Mouse (Mus musculus): ENCODE results near the gene Erc2. TPM values are rescaled to one million over a fixed set of nuclear protein-coding genes. Genes with fewer than 3 reads are reported as not detected.

Gene Erc2
- polyA plus RNA-seq, 1 experiment from 2014 or later, result 7.3 TPM

GRCm38 (mm10) chr14:28072561-28072960, 450.3 kb downstream of the Erc2 start:
- no peak overlapping the region for H3K9ac ChIP-seq (ENCODE audit: low read depth, low read length)
- no peaks in the 10 kb centered on the region for H3K27me3 ChIP-seq (ENCODE audit: control insufficient read depth, insufficient read depth, low read length)
- no peak for ATAC-seq (ENCODE audit: low FRiP score, low TSS enrichment)
- H3K4me1 ChIP-seq (ENCODE audit: control insufficient read depth, insufficient read depth, low read length), result no peaks in the 10 kb centered on the region
- no peaks in the 10 kb centered on the region for H3K36me3 ChIP-seq (ENCODE audit: control insufficient read depth, insufficient read depth, low read length)
- 70% methylated on average over 3 of the region's 3 CpGs for WGBS
- no peak overlapping the region for H3K4me2 ChIP-seq (replicated peaks; ENCODE audit: low read depth, low read length)
- H3K4me3 ChIP-seq (ENCODE audit: low read length), result no peak overlapping the region
- H3K9me3 ChIP-seq (ENCODE audit: control insufficient read depth, low read length), result no peaks in the 10 kb centered on the region
- no peak overlapping the region for H3K27ac ChIP-seq (ENCODE audit: low read depth, low read length)

GRCm38 (mm10) chr14:28089636-28090443, 467.6 kb downstream of the Erc2 start:
- Histone ChIP-seq H3K9me3 (ENCODE audit: control insufficient read depth, low read length) (no peaks in the 10 kb centered on the region), H3K9ac (ENCODE audit: low read depth, low read length) (no peak overlapping the region), H3K27me3 (ENCODE audit: control insufficient read depth, insufficient read depth, low read length) (no peaks in the 10 kb centered on the region), H3K27ac (ENCODE audit: low read depth, low read length) (no peak overlapping the region), H3K4me2 (replicated peaks; ENCODE audit: low read depth, low read length) (no peak overlapping the region), H3K4me3 (ENCODE audit: low read length) (no peak overlapping the region), H3K36me3 (ENCODE audit: control insufficient read depth, insufficient read depth, low read length) (no peaks in the 10 kb centered on the region), H3K4me1 (ENCODE audit: control insufficient read depth, insufficient read depth, low read length) (no peaks in the 10 kb centered on the region)
- WGBS, result 29% methylated on average over 8 of the region's 8 CpGs
- ATAC-seq (ENCODE audit: low FRiP score, low TSS enrichment), result peak; percentile 71

DNA sequence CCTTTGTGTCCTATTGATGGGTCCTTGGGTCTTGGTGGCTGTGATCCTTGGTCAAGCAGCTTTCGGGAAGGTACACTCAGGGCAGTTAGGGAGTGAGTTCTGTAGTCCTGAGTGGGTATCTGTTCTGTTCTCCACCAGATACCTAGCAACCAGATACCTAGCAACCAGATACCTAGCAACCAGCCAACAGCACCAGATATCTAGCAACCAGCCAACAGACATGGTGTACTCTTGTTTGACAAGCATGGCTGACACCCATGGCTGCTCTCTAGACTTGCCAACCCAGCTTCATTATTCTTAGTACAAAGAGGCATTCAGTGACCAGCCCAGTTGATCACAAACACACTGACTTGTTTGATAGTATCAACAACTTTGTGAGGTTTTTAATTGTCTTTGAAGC, 469.1 kb downstream of the Erc2 start:
- Histone ChIP-seq H3K36me3 (ENCODE audit: control insufficient read depth, insufficient read depth, low read length) (no peaks in the 10 kb centered on the region), H3K4me1 (ENCODE audit: control insufficient read depth, insufficient read depth, low read length) (no peaks in the 10 kb centered on the region), H3K4me2 (replicated peaks; ENCODE audit: low read depth, low read length) (no peak overlapping the region), H3K4me3 (ENCODE audit: low read length) (no peak overlapping the region), H3K9me3 (ENCODE audit: control insufficient read depth, low read length) (no peaks in the 10 kb centered on the region), H3K9ac (ENCODE audit: low read depth, low read length) (no peak overlapping the region), H3K27ac (ENCODE audit: low read depth, low read length) (no peak overlapping the region), H3K27me3 (ENCODE audit: control insufficient read depth, insufficient read depth, low read length) (no peaks in the 10 kb centered on the region)
- no peak for ATAC-seq (ENCODE audit: low FRiP score, low TSS enrichment)
- WGBS, result 96% methylated on average over 1 of the region's 1 CpGs

DNA sequence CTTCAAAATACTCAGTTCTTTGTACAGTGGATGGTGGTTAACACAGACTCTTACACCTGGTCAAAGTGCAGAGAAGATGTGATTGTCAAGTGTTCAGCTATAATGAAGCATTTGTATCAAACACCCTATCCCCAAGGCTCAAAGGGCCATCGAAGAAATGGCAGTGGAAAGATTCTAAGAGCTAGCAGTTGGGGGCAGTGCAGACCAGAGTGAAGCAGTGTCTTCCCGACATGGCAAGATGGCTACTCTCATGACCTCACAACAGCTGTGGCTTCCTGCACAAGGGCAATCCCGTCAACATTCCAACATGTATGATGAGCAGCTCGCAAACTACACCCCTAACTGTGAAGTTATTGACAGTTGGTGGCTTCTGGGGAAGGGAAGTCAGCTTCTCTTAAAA, 471.0 kb downstream of the Erc2 start:
- 72% methylated on average over 4 of the region's 4 CpGs for WGBS
- no peak for ATAC-seq (ENCODE audit: low FRiP score, low TSS enrichment)
- H3K9me3 ChIP-seq (ENCODE audit: control insufficient read depth, low read length), result no peaks in the 10 kb centered on the region
- no peaks in the 10 kb centered on the region for H3K36me3 ChIP-seq (ENCODE audit: control insufficient read depth, insufficient read depth, low read length)
- H3K27me3 ChIP-seq (ENCODE audit: control insufficient read depth, insufficient read depth, low read length), result no peaks in the 10 kb centered on the region
- no peak overlapping the region for H3K9ac ChIP-seq (ENCODE audit: low read depth, low read length)
- H3K27ac ChIP-seq (ENCODE audit: low read depth, low read length), result no peak overlapping the region
- no peak overlapping the region for H3K4me3 ChIP-seq (ENCODE audit: low read length)
- peaks cover 3% of the 10 kb centered on the region; the same call in 1 of the 2 replicates for H3K4me1 ChIP-seq (ENCODE audit: control insufficient read depth, insufficient read depth, low read length)
- no peak overlapping the region for H3K4me2 ChIP-seq (replicated peaks; ENCODE audit: low read depth, low read length)

DNA sequence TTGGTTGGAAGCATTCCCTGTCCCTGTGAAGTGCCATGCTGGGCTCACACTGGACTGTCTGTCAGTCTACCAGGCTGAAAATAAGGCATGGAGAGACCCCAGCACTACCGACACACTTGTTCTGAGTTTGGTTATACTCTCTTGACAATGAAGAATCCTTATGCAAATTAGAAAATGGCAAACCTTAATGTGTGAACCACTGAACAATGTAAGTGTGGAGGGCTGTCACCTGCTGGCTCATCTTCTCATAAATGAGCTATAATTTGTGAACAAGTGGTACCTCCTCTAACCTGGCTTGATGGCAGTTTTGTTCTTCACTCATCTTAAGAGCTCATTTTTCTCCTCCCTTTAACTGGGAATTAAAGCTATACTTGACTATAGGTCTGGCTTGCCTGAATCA, 471.7 kb downstream of the Erc2 start:
- no peak for ATAC-seq (ENCODE audit: low FRiP score, low TSS enrichment)
- Histone ChIP-seq H3K9ac (ENCODE audit: low read depth, low read length) (no peak overlapping the region), H3K27me3 (ENCODE audit: control insufficient read depth, insufficient read depth, low read length) (no peaks in the 10 kb centered on the region), H3K27ac (ENCODE audit: low read depth, low read length) (no peak overlapping the region), H3K4me3 (ENCODE audit: low read length) (no peak overlapping the region), H3K36me3 (ENCODE audit: control insufficient read depth, insufficient read depth, low read length) (no peaks in the 10 kb centered on the region), H3K9me3 (ENCODE audit: control insufficient read depth, low read length) (no peaks in the 10 kb centered on the region), H3K4me2 (replicated peaks; ENCODE audit: low read depth, low read length) (no peak overlapping the region), H3K4me1 (ENCODE audit: control insufficient read depth, insufficient read depth, low read length) (peaks cover 3% of the 10 kb centered on the region; the same call in 1 of the 2 replicates)
- 89% methylated on average over 1 of the region's 1 CpGs for WGBS

DNA sequence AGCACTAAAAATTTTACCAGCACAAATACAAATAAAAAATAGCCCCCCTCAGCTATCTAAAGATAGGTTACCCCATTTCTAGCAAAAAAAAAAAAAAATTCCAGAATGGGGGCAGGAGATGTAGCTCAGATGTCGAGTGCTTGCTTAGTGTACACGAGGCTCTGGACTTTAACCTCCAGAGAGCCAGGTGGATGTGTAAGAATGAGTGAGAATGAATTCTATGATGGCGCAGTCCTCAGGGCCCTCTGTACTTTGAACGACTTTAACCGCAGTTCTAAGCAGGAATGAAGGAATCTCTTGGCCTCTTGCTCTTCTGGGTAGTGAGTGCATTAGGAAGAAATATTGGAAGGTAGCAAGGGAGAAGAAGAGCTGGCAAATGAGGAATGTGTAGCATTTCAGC, 476.9 kb downstream of the Erc2 start:
- no peak overlapping the region for H3K4me2 ChIP-seq (replicated peaks; ENCODE audit: low read depth, low read length)
- H3K9ac ChIP-seq (ENCODE audit: low read depth, low read length), result no peak overlapping the region
- no peak for ATAC-seq (ENCODE audit: low FRiP score, low TSS enrichment)
- H3K4me1 ChIP-seq (ENCODE audit: control insufficient read depth, insufficient read depth, low read length), result peaks cover 3% of the 10 kb centered on the region; the same call in 1 of the 2 replicates
- no peak overlapping the region for H3K4me3 ChIP-seq (ENCODE audit: low read length)
- H3K36me3 ChIP-seq (ENCODE audit: control insufficient read depth, insufficient read depth, low read length), result no peaks in the 10 kb centered on the region
- WGBS, result 80% methylated on average over 5 of the region's 5 CpGs
- no peak overlapping the region for H3K27ac ChIP-seq (ENCODE audit: low read depth, low read length)
- no peaks in the 10 kb centered on the region for H3K9me3 ChIP-seq (ENCODE audit: control insufficient read depth, low read length)
- peaks cover 3% of the 10 kb centered on the region; the same call in 1 of the 2 replicates for H3K27me3 ChIP-seq (ENCODE audit: control insufficient read depth, insufficient read depth, low read length)

- Histone ChIP-seq H3K9me3 (ENCODE audit: control insufficient read depth, low read length) (no peaks in the 10 kb centered on the region), H3K4me3 (ENCODE audit: low read length) (no peak overlapping the region), H3K4me2 (replicated peaks; ENCODE audit: low read depth, low read length) (no peak overlapping the region), H3K27me3 (ENCODE audit: control insufficient read depth, insufficient read depth, low read length) (no peaks in the 10 kb centered on the region), H3K4me1 (ENCODE audit: control insufficient read depth, insufficient read depth, low read length) (no peaks in the 10 kb centered on the region), H3K36me3 (ENCODE audit: control insufficient read depth, insufficient read depth, low read length) (no peaks in the 10 kb centered on the region), H3K27ac (ENCODE audit: low read depth, low read length) (no peak overlapping the region), H3K9ac (ENCODE audit: low read depth, low read length) (no peak overlapping the region)
- ATAC-seq (ENCODE audit: low FRiP score, low TSS enrichment), result no peak
- 86% methylated on average over 2 of the region's 2 CpGs for WGBS
Measured at GRCm38 (mm10) chr14:28113121-28113520, 490.9 kb downstream of the Erc2 start.

DNA sequence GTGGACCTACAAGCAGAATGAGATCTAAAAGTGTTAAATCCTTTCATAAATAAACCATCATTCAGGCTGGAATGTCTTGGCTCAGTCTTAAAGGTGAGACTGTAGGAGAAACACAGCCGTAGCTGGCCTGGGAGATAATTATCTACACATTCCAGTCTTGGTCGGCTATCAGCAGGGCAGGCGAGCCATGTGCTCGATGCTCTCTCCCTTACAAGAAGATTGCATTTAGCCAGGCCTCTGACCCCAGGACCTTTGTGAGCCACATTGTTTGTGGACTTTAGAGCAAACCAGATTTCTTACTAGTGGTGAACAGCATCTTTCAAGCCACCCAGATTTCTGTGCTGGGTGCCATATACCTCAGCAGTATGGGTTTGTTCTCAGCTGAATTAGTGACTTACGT, 498.6 kb downstream of the Erc2 start:
- H3K27me3 ChIP-seq (ENCODE audit: control insufficient read depth, insufficient read depth, low read length), result no peaks in the 10 kb centered on the region
- H3K36me3 ChIP-seq (ENCODE audit: control insufficient read depth, insufficient read depth, low read length), result no peaks in the 10 kb centered on the region
- no peak overlapping the region for H3K9ac ChIP-seq (ENCODE audit: low read depth, low read length)
- ATAC-seq (ENCODE audit: low FRiP score, low TSS enrichment), result no peak
- H3K4me3 ChIP-seq (ENCODE audit: low read length), result no peak overlapping the region
- 49% methylated on average over 5 of the region's 5 CpGs for WGBS
- H3K4me2 ChIP-seq (replicated peaks; ENCODE audit: low read depth, low read length), result no peak overlapping the region
- H3K27ac ChIP-seq (ENCODE audit: low read depth, low read length), result no peak overlapping the region
- no peaks in the 10 kb centered on the region for H3K4me1 ChIP-seq (ENCODE audit: control insufficient read depth, insufficient read depth, low read length)
- H3K9me3 ChIP-seq (ENCODE audit: control insufficient read depth, low read length), result no peaks in the 10 kb centered on the region

- Histone ChIP-seq H3K9me3 (ENCODE audit: control insufficient read depth, low read length) (no peaks in the 10 kb centered on the region), H3K4me1 (ENCODE audit: control insufficient read depth, insufficient read depth, low read length) (no peaks in the 10 kb centered on the region), H3K27ac (ENCODE audit: low read depth, low read length) (no peak overlapping the region), H3K4me3 (ENCODE audit: low read length) (no peak overlapping the region), H3K27me3 (ENCODE audit: control insufficient read depth, insufficient read depth, low read length) (no peaks in the 10 kb centered on the region), H3K9ac (ENCODE audit: low read depth, low read length) (no peak overlapping the region), H3K36me3 (ENCODE audit: control insufficient read depth, insufficient read depth, low read length) (no peaks in the 10 kb centered on the region), H3K4me2 (replicated peaks; ENCODE audit: low read depth, low read length) (no peak overlapping the region)
- no peak for ATAC-seq (ENCODE audit: low FRiP score, low TSS enrichment)
- WGBS, result 89% methylated on average over 8 of the region's 8 CpGs
Measured at GRCm38 (mm10) chr14:28126842-28127241, 504.6 kb downstream of the Erc2 start.
